8 mouse cellular contexts compared by ENCODE assay signal in genomic region chr1:143916587-143916986, GRCm38 (mm10).
DNase-seq lines count a peak whose midpoint lies in the region; ATAC-seq and TF ChIP-seq lines count a peak whose summit lies in the region.

No protein-coding gene starts in this region.

- H3K9me3 ChIP-seq in heart, embryonic 12.5 days (replicated peaks) = no peaks in the 10 kb centered on the region
- no peaks in the 10 kb centered on the region for H3K9me3 ChIP-seq in liver, embryonic 16.5 days (replicated peaks; ENCODE audit: control insufficient read depth, low read length)
- H3K9me3 ChIP-seq in forebrain, postnatal 0 days (ENCODE audit: low read length) = no peaks in the 10 kb centered on the region
- H3K9me3 ChIP-seq in forebrain, embryonic 16.5 days (ENCODE audit: control insufficient read depth, low read length) = no peaks in the 10 kb centered on the region

- H3K4me2 ChIP-seq in heart, embryonic 12.5 days = no peak overlapping the region
- 0 out of 2 replicates have a peak overlapping the region, but pooled peaks have one; percentile 21 for H3K4me2 ChIP-seq in liver, embryonic 16.5 days (ENCODE audit: low read depth, low read length)
- no peak overlapping the region for H3K4me2 ChIP-seq in forebrain, postnatal 0 days (ENCODE audit: low read depth)
- no peak overlapping the region for H3K4me2 ChIP-seq in forebrain, embryonic 16.5 days (ENCODE audit: low read length)

- no peak overlapping the region for H3K4me3 ChIP-seq in heart, embryonic 12.5 days
- no peak overlapping the region for H3K4me3 ChIP-seq in liver, embryonic 16.5 days (ENCODE audit: low read depth, low read length)
- no peak overlapping the region for H3K4me3 ChIP-seq in forebrain, postnatal 0 days (ENCODE audit: low read depth, low read length)
- H3K4me3 ChIP-seq in forebrain, embryonic 16.5 days (replicated peaks; ENCODE audit: low read length) = no peak overlapping the region

- no peaks in the 10 kb centered on the region for H3K36me3 ChIP-seq in heart, embryonic 12.5 days
- H3K36me3 ChIP-seq in liver, embryonic 16.5 days (ENCODE audit: control insufficient read depth, insufficient read depth) = no peaks in the 10 kb centered on the region
- no peaks in the 10 kb centered on the region for H3K36me3 ChIP-seq in forebrain, postnatal 0 days (ENCODE audit: insufficient read depth)
- H3K36me3 ChIP-seq in forebrain, embryonic 16.5 days (ENCODE audit: control insufficient read depth, insufficient read depth) = no peaks in the 10 kb centered on the region

- WGBS in heart, embryonic 12.5 days = 70% methylated on average over 9 of the region's 9 CpGs
- WGBS in liver, embryonic 16.5 days (ENCODE audit: insufficient replicate concordance) = 17% methylated on average over 9 of the region's 9 CpGs
- 89% methylated on average over 9 of the region's 9 CpGs for WGBS in forebrain, postnatal 0 days
- 94% methylated on average over 9 of the region's 9 CpGs for WGBS in forebrain, embryonic 16.5 days

- H3K9ac ChIP-seq in heart, embryonic 12.5 days = no peak overlapping the region
- H3K9ac ChIP-seq in liver, embryonic 16.5 days (ENCODE audit: low read depth, low read length) = no peak overlapping the region
- H3K9ac ChIP-seq in forebrain, postnatal 0 days = no peak overlapping the region
- no peak overlapping the region for H3K9ac ChIP-seq in forebrain, embryonic 16.5 days (replicated peaks; ENCODE audit: low read depth, low read length)

- no peak for TF ChIP-seq CTCF in forebrain, postnatal 0 days (IDR thresholded peaks at IDR 0.05; ENCODE audit: low read depth)

- peak; percentile 37 to 74 for DNase-seq in heart, adult 18-20 months
- peak; percentile 55 for DNase-seq in c-Kit-positive CD71-negative TER-119-negative erythroid progenitor cells, embryonic 14.5 days (ENCODE audit: low read depth)
- DNase-seq in spleen, postnatal 14 days (ENCODE audit: low spot score in 2 of 2) = peak; percentile 9 to 43
- no peak for DNase-seq in urinary bladder, adult 18-20 months (ENCODE audit: low spot score in 2 of 2)
- DNase-seq in forebrain, postnatal 0 days = no peak

- no peaks in the 10 kb centered on the region for H3K27me3 ChIP-seq in heart, embryonic 12.5 days (replicated peaks)
- no peaks in the 10 kb centered on the region for H3K27me3 ChIP-seq in liver, embryonic 16.5 days (ENCODE audit: control insufficient read depth, insufficient read depth, low read depth, low read length)
- no peaks in the 10 kb centered on the region for H3K27me3 ChIP-seq in forebrain, postnatal 0 days (ENCODE audit: insufficient read depth, low read length)
- no peaks in the 10 kb centered on the region for H3K27me3 ChIP-seq in forebrain, embryonic 16.5 days (replicated peaks; ENCODE audit: control insufficient read depth, insufficient read depth, low read length)

- H3K27ac ChIP-seq in heart, embryonic 12.5 days (ENCODE audit: poor library complexity, severe bottlenecking) = no peak overlapping the region
- H3K27ac ChIP-seq in liver, embryonic 16.5 days (ENCODE audit: low read length) = peak overlapping the region; percentile 71
- H3K27ac ChIP-seq in forebrain, postnatal 0 days (ENCODE audit: low read depth, low read length) = no peak overlapping the region
- no peak overlapping the region for H3K27ac ChIP-seq in forebrain, embryonic 16.5 days (ENCODE audit: low read length)

- H3K4me1 ChIP-seq in heart, embryonic 12.5 days (replicated peaks) = no peaks in the 10 kb centered on the region
- no peaks in the 10 kb centered on the region for H3K4me1 ChIP-seq in liver, embryonic 16.5 days (ENCODE audit: control insufficient read depth, low read depth, low read length)
- no peaks in the 10 kb centered on the region for H3K4me1 ChIP-seq in forebrain, postnatal 0 days (ENCODE audit: insufficient read depth)
- peaks cover 4% of the 10 kb centered on the region; the same call in 1 of the 2 replicates for H3K4me1 ChIP-seq in forebrain, embryonic 16.5 days (replicated peaks; ENCODE audit: control insufficient read depth, insufficient read depth, low read length)

- no peak for ATAC-seq in heart, embryonic 12.5 days (ENCODE audit: insufficient number of reproducible peaks, low FRiP score)
- ATAC-seq in liver, embryonic 16.5 days (ENCODE audit: low read depth) = peak; percentile 66
- no peak for ATAC-seq in forebrain, postnatal 0 days
- ATAC-seq in forebrain, embryonic 16.5 days = no peak

Comparison
In these comparisons a context has a peak if more than half of its experiments do, and no peak if none do; other contexts are left out.
1. DNase-seq: peak in heart, adult 18-20 months (2 of 2), c-Kit-positive CD71-negative TER-119-negative erythroid progenitor cells, embryonic 14.5 days (single experiment) and spleen, postnatal 14 days (2 of 2); none in urinary bladder, adult 18-20 months (0 of 2) and forebrain, postnatal 0 days (single experiment).